ENCODE assay signal across 15 mouse cellular contexts in the genomic region with DNA sequence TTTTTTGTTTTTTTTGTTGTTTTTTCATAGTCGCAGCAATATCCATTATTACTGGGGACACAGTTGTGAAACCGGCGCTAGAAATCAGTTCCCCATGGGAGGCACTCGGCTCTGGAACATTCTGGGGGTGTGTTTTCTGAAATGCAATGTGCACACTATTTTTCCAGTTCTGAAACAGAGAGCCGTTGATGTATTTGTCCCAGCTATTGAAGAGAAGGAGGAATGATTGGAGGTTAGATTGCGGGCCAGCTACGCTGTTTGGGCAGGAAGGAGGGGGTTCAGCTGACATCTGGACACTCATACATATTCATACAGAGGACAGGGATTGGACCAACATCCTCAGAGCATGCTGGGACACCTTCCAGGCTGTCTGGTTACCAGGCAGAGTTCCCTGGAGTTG. TPM values are rescaled to one million over a fixed set of nuclear protein-coding genes. Genes with fewer than 3 reads are reported as not detected.
DNase-seq lines count a peak whose midpoint lies in the region; ATAC-seq and TF ChIP-seq lines count a peak whose summit lies in the region.
"Had no signal": no experiment of that assay in that cellular context is flagged by ENCODE, and none has a peak within 500 bp of the region (broad histone marks: within the 10 kb centered on the region; RNA-seq: fewer than 3 reads in every experiment).

No protein-coding gene starts in this region.

- peak; percentile 30 for DNase-seq in adrenal gland, adult 2 months
- no peak for DNase-seq in adrenal gland, postnatal 4 days (ENCODE audit: low spot score in 2 of 2)
- peak; percentile 96 for DNase-seq in heart, adult 11 months
- peak; percentile 33 for DNase-seq in lung, postnatal 25 days (ENCODE audit: low spot score)
- DNase-seq in lung, postnatal 4 days, result no peak
- peak; percentile 34 for DNase-seq in brain, embryonic 14.5 days (ENCODE audit: low read depth)
- DNase-seq in left cerebral cortex, postnatal 36 days (ENCODE audit: low spot score in 2 of 2), result no peak
- DNase-seq: adrenal gland, postnatal 25 days; cerebellum, adult 18-20 months had no signal

- H3K27ac ChIP-seq in heart, embryonic 11.5 days (ENCODE audit: low read depth, low read length), result no peak overlapping the region
- H3K27ac ChIP-seq: limb, embryonic 13.5 days; lung, embryonic 15.5 days; midbrain, embryonic 15.5 days; neural tube, embryonic 13.5 days had no signal

- intact Hi-C loops in left cerebral cortex, postnatal 36 days (cut with DNase I), result loop anchor here (5.0 kb wide), 1 partner anchor 172 kb away; no protein-coding TSS in a partner anchor

- no peak for ATAC-seq in heart, embryonic 11.5 days (replicated peaks; ENCODE audit: insufficient number of reproducible peaks, low FRiP score, low TSS enrichment)
- ATAC-seq: inflammation-experienced regulatory T-cells, adult 6 months; midbrain, embryonic 15.5 days had no signal

- no peak overlapping the region for H3K4me3 ChIP-seq in heart, embryonic 11.5 days (ENCODE audit: low read depth, low read length)
- H3K4me3 ChIP-seq: limb, embryonic 13.5 days; lung, embryonic 15.5 days; midbrain, embryonic 15.5 days; neural tube, embryonic 13.5 days had no signal

- H3K36me3 ChIP-seq in heart, embryonic 11.5 days (ENCODE audit: control insufficient read depth, insufficient read depth, low read length), result no peaks in the 10 kb centered on the region
- H3K36me3 ChIP-seq: limb, embryonic 13.5 days; lung, embryonic 15.5 days; midbrain, embryonic 15.5 days; neural tube, embryonic 13.5 days had no signal

- peaks cover 10% of the 10 kb centered on the region; the same call in 1 of the 2 replicates for H3K4me1 ChIP-seq in heart, embryonic 11.5 days (ENCODE audit: control insufficient read depth, insufficient read depth, low read length)

- no peak for TF ChIP-seq CTCF in brain, embryonic 14.5 days (IDR thresholded peaks at IDR 0.05; ENCODE audit: borderline replicate concordance, extremely low read depth, insufficient read depth, insufficient read length)

- 65% methylated on average over 7 of the region's 7 CpGs for WGBS in heart, embryonic 11.5 days (ENCODE audit: insufficient replicate concordance)

- no peak overlapping the region for H3K9ac ChIP-seq in heart, embryonic 11.5 days (ENCODE audit: low read depth, low read length)
- H3K9ac ChIP-seq: limb, embryonic 13.5 days; lung, embryonic 15.5 days; midbrain, embryonic 15.5 days; neural tube, embryonic 13.5 days had no signal

- TF ChIP-seq POLR2A in brain, embryonic 14.5 days (IDR thresholded peaks at IDR 0.05; ENCODE audit: borderline replicate concordance, extremely low read depth, insufficient read depth, insufficient read length, poor library complexity, severe bottlenecking), result no peak

- no peaks in the 10 kb centered on the region for H3K27me3 ChIP-seq in heart, embryonic 11.5 days (ENCODE audit: control insufficient read depth, insufficient read depth, low read length)
- H3K27me3 ChIP-seq: lung, embryonic 15.5 days; midbrain, embryonic 15.5 days; neural tube, embryonic 13.5 days had no signal

- no peak overlapping the region for H3K4me2 ChIP-seq in heart, embryonic 11.5 days
- H3K4me2 ChIP-seq: limb, embryonic 13.5 days; lung, embryonic 15.5 days; midbrain, embryonic 15.5 days; neural tube, embryonic 13.5 days had no signal

- H3K9me3 ChIP-seq in heart, embryonic 11.5 days (replicated peaks; ENCODE audit: control insufficient read depth, low read length), result no peaks in the 10 kb centered on the region
- H3K9me3 ChIP-seq: limb, embryonic 13.5 days; lung, embryonic 15.5 days; midbrain, embryonic 15.5 days; neural tube, embryonic 13.5 days had no signal

RNA-seq across cellular contexts. Expression of a gene that starts 3.7 kb away (rescaled TPM):
- 10 to 100 TPM; 28.7 to 44.5 TPM for total RNA-seq in adrenal gland, adult 2 months (2021)
- polyA plus RNA-seq in adrenal gland, adult 2 months (2012; rRNA removed), result 34.7 and 36.8 TPM in 2 replicates
- 10 to 100 TPM; 58.7 to 77.7 TPM for total RNA-seq in adrenal gland, postnatal 4 days (2021)
- 60.6 and 69.8 TPM in 2 replicates for polyA plus RNA-seq in heart, embryonic 11.5 days (2014; fragmentation: Nextera tagmentation; extraction: Ambion mirVana)
- 157 and 195 TPM in 2 replicates for polyA plus RNA-seq in brain, embryonic 14.5 days (2012; rRNA removed)
- 10 to 100 TPM; 83.3 to 93.0 TPM for total RNA-seq in left cerebral cortex, postnatal 36 days (2021)

RNA-seq across cellular contexts. Expression of a gene that starts 8.6 kb away (rescaled TPM):
- 10 to 100 TPM; 33.9 to 40.8 TPM for total RNA-seq in adrenal gland, adult 2 months (2021)
- polyA plus RNA-seq in adrenal gland, adult 2 months (2012; rRNA removed), result 5.8 and 9.6 TPM in 2 replicates
- total RNA-seq in adrenal gland, postnatal 4 days (2021), result 10 to 100 TPM; 29.9 to 31.7 TPM
- polyA plus RNA-seq in heart, embryonic 11.5 days (2014; fragmentation: Nextera tagmentation; extraction: Ambion mirVana), result 37.2 and 43.8 TPM in 2 replicates
- polyA plus RNA-seq in brain, embryonic 14.5 days (2012; rRNA removed), result 29.7 and 30.1 TPM in 2 replicates
- 10 to 100 TPM; 39.4 to 40.7 TPM for total RNA-seq in left cerebral cortex, postnatal 36 days (2021)

Comparison
In these comparisons a context has a peak if more than half of its experiments do, and no peak if none do; other contexts are left out.
1. DNase-seq: peak in adrenal gland, adult 2 months (single experiment), heart, adult 11 months (single experiment), lung, postnatal 25 days (single experiment) and brain, embryonic 14.5 days (single experiment); none in adrenal gland, postnatal 4 days (0 of 2), lung, postnatal 4 days (0 of 2) and left cerebral cortex, postnatal 36 days (0 of 2).